Mouse (Mus musculus): ENCODE measurements around the gene Gckr. TPM values are rescaled to one million over a fixed set of nuclear protein-coding genes. Genes with fewer than 3 reads are reported as not detected.

Gene Gckr
- polyA plus RNA-seq, 1 experiment from 2014 or later = 0.74 TPM

- ATAC-seq (replicated peaks) = no peak
- Histone ChIP-seq H3K27ac (no peak overlapping the region), H3K36me3 (replicated peaks) (peaks cover 36% of the 10 kb centered on the region), H3K4me2 (no peak overlapping the region), H3K9ac (no peak overlapping the region), H3K4me1 (no peaks in the 10 kb centered on the region), H3K27me3 (replicated peaks) (no peaks in the 10 kb centered on the region), H3K9me3 (no peaks in the 10 kb centered on the region), H3K4me3 (no peak overlapping the region)
- 55% methylated on average over 6 of the region's 6 CpGs for WGBS
Measured at GRCm38 (mm10) chr5:31267686-31268085, 29.6 kb upstream of the Gckr start.

GRCm38 (mm10) chr5:31273018-31273417, 24.2 kb upstream of the Gckr start:
- Histone ChIP-seq H3K4me1 (no peaks in the 10 kb centered on the region), H3K36me3 (replicated peaks) (peaks cover 47% of the 10 kb centered on the region), H3K9ac (no peak overlapping the region), H3K4me2 (no peak overlapping the region), H3K27me3 (replicated peaks) (no peaks in the 10 kb centered on the region), H3K4me3 (no peak overlapping the region), H3K9me3 (no peaks in the 10 kb centered on the region), H3K27ac (no peak overlapping the region)
- WGBS = 90% methylated on average over 6 of the region's 6 CpGs
- no peak for ATAC-seq (replicated peaks)

- Histone ChIP-seq H3K9me3 (no peaks in the 10 kb centered on the region), H3K4me1 (no peaks in the 10 kb centered on the region), H3K27me3 (replicated peaks) (no peaks in the 10 kb centered on the region), H3K36me3 (replicated peaks) (peaks cover 49% of the 10 kb centered on the region), H3K27ac (no peak overlapping the region), H3K4me3 (no peak overlapping the region), H3K4me2 (no peak overlapping the region), H3K9ac (no peak overlapping the region)
- no peak for ATAC-seq (replicated peaks)
- WGBS = 89% methylated on average over 20 of the region's 20 CpGs
Measured at GRCm38 (mm10) chr5:31279245-31279988, 17.8 kb upstream of the Gckr start.

- no peak for ATAC-seq (replicated peaks)
- no peak overlapping the region for H3K27ac ChIP-seq
- 81% methylated on average over 4 of the region's 4 CpGs for WGBS
- no peak overlapping the region for H3K4me3 ChIP-seq
- H3K9me3 ChIP-seq = no peaks in the 10 kb centered on the region
- H3K36me3 ChIP-seq (replicated peaks) = peaks cover 36% of the 10 kb centered on the region
- no peaks in the 10 kb centered on the region for H3K27me3 ChIP-seq (replicated peaks)
- no peak overlapping the region for H3K9ac ChIP-seq
- peaks cover 18% of the 10 kb centered on the region for H3K4me1 ChIP-seq
- no peak overlapping the region for H3K4me2 ChIP-seq
Measured at GRCm38 (mm10) chr5:31288225-31288624, 9.0 kb upstream of the Gckr start.

GRCm38 (mm10) chr5:31288655-31289054, 8.6 kb upstream of the Gckr start:
- no peak overlapping the region for H3K27ac ChIP-seq
- no peaks in the 10 kb centered on the region for H3K9me3 ChIP-seq
- H3K4me1 ChIP-seq = peaks cover 23% of the 10 kb centered on the region
- no peak overlapping the region for H3K9ac ChIP-seq
- ATAC-seq (replicated peaks) = no peak
- H3K36me3 ChIP-seq (replicated peaks) = peaks cover 32% of the 10 kb centered on the region
- 84% methylated on average over 3 of the region's 3 CpGs for WGBS
- H3K4me3 ChIP-seq = no peak overlapping the region
- H3K27me3 ChIP-seq (replicated peaks) = no peaks in the 10 kb centered on the region
- no peak overlapping the region for H3K4me2 ChIP-seq

GRCm38 (mm10) chr5:31289626-31290230, 7.5 kb upstream of the Gckr start:
- Histone ChIP-seq H3K27ac (no peak overlapping the region), H3K4me1 (peaks cover 33% of the 10 kb centered on the region), H3K27me3 (replicated peaks) (no peaks in the 10 kb centered on the region), H3K4me3 (peak overlapping the region; percentile 46), H3K9me3 (no peaks in the 10 kb centered on the region), H3K4me2 (peak overlapping the region; percentile 73), H3K9ac (no peak overlapping the region), H3K36me3 (replicated peaks) (peaks cover 22% of the 10 kb centered on the region)
- ATAC-seq (replicated peaks) = no peak
- WGBS = 82% methylated on average over 3 of the region's 3 CpGs

GRCm38 (mm10) chr5:31290521-31291360, 6.5 kb upstream of the Gckr start, which contains the start of gene Ift172:
Gene Ift172, minus strand, starts transcription at chr5:31291116.
- Histone ChIP-seq H3K4me1 (peaks cover 38% of the 10 kb centered on the region), H3K4me2 (peak within 1 kb of the TSS; percentile 73), H3K9ac (peak within 1 kb of the TSS; percentile 58), H3K36me3 (replicated peaks) (peaks cover 12% of the 10 kb centered on the region; the same call in 1 of the 2 replicates), H3K9me3 (no peaks in the 10 kb centered on the region), H3K27ac (peak within 1 kb of the TSS; percentile 86), H3K4me3 (peak within 1 kb of the TSS; percentile 46), H3K27me3 (replicated peaks) (no peaks in the 10 kb centered on the region)
- WGBS = 1% methylated on average over 45 of the region's 45 CpGs
- ATAC-seq (replicated peaks) = peak; percentile 92

GRCm38 (mm10) chr5:31291361-31291688, 5.9 kb upstream of the Gckr start:
- Histone ChIP-seq H3K4me1 (peaks cover 38% of the 10 kb centered on the region), H3K9ac (peak overlapping the region; percentile 58), H3K9me3 (no peaks in the 10 kb centered on the region), H3K27ac (peak overlapping the region; percentile 86), H3K4me3 (peak overlapping the region; percentile 46), H3K36me3 (replicated peaks) (peaks cover 6% of the 10 kb centered on the region; the same call in 1 of the 2 replicates), H3K27me3 (replicated peaks) (no peaks in the 10 kb centered on the region), H3K4me2 (peak overlapping the region; percentile 73)
- ATAC-seq (replicated peaks) = no peak
- WGBS = 4% methylated on average over 9 of the region's 9 CpGs

GRCm38 (mm10) chr5:31294964-31295605, 2.2 kb upstream of the Gckr start:
- Histone ChIP-seq H3K9ac (peak overlapping the region; percentile 83), H3K4me3 (peak overlapping the region; percentile 65), H3K27me3 (replicated peaks) (no peaks in the 10 kb centered on the region), H3K36me3 (replicated peaks) (0 out of 2 replicates have a peak, but pooled peaks cover 4% of the 10 kb centered on the region), H3K4me1 (peaks cover 33% of the 10 kb centered on the region), H3K27ac (peak overlapping the region; percentile 86), H3K4me2 (peak overlapping the region; percentile 76), H3K9me3 (no peaks in the 10 kb centered on the region)
- ATAC-seq (replicated peaks) = peak; percentile 21; the same call in 1 of the 2 replicates
- WGBS = 6% methylated on average over 29 of the region's 29 CpGs

- peaks cover 28% of the 10 kb centered on the region for H3K4me1 ChIP-seq
- 0 out of 2 replicates have a peak, but pooled peaks cover 4% of the 10 kb centered on the region for H3K36me3 ChIP-seq (replicated peaks)
- peak; percentile 83 for ATAC-seq (replicated peaks)
Measured at GRCm38 (mm10) chr5:31295606-31296141, 1.6 kb upstream of the Gckr start, which contains the start of gene Fndc4. Gene Fndc4, minus strand, starts transcription at chr5:31296080.

GRCm38 (mm10) chr5:31297981-31298380, 738 bp downstream of the Gckr start:
- Histone ChIP-seq H3K4me1 (peaks cover 20% of the 10 kb centered on the region), H3K9me3 (no peaks in the 10 kb centered on the region), H3K4me3 (no peak overlapping the region), H3K9ac (no peak overlapping the region), H3K4me2 (no peak overlapping the region), H3K27ac (no peak overlapping the region), H3K36me3 (replicated peaks) (no peaks in the 10 kb centered on the region), H3K27me3 (replicated peaks) (no peaks in the 10 kb centered on the region)
- WGBS = 74% methylated on average over 3 of the region's 3 CpGs
- no peak for ATAC-seq (replicated peaks)

More at GRCm38 (mm10) chr5:31295606-31296141, 1.6 kb upstream of the Gckr start, which contains the start of gene Fndc4:
- no peaks in the 10 kb centered on the region for H3K27me3 ChIP-seq (replicated peaks)
- H3K4me3 ChIP-seq = peak within 1 kb of the TSS; percentile 65
- peak within 1 kb of the TSS; percentile 83 for H3K9ac ChIP-seq
- peak within 1 kb of the TSS; percentile 76 for H3K4me2 ChIP-seq
- 0% methylated on average over 36 of the region's 46 CpGs for WGBS
- H3K27ac ChIP-seq = peak within 1 kb of the TSS; percentile 86
- H3K9me3 ChIP-seq = no peaks in the 10 kb centered on the region
